Mouse (Mus musculus) thymus, postnatal 4 days (tissue): ENCODE measurements around the gene Dph1.

Experiments
- DNase-seq: peaks from one replicate; pipeline ENCODE4 v3.0.0; 2021

Dph1 gene

DNA sequence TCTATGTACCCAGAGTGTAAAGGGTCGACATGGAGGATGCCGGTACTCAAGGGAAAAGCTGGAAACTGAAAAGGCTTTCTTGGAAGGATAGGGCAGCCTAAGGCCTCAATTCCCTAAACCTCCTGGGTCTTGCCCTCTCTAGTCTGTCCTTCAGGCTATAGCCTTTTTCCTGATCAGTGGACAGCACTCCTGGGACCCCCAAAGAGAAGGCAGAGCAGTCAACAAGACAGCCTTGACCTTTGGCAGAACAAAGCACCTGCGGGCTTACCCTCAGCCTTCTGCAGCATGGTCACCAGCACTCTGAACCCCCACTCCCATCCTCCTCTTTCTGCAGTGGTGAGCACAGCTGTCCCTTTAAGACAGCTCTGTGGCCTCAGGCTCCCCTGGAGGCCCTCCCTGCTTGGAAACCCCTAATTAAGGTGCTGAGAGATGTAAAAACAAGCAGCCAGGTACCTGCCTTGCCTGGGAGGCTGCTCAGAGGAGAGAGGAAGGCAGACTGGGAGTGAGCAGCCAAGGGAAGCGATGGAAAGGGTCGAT, at the start of gene Dph1:
TSS of gene Dph1 (minus strand) at position 337 of the 537 bp plus-strand sequence.
- DNase-seq = no peak

DNA sequence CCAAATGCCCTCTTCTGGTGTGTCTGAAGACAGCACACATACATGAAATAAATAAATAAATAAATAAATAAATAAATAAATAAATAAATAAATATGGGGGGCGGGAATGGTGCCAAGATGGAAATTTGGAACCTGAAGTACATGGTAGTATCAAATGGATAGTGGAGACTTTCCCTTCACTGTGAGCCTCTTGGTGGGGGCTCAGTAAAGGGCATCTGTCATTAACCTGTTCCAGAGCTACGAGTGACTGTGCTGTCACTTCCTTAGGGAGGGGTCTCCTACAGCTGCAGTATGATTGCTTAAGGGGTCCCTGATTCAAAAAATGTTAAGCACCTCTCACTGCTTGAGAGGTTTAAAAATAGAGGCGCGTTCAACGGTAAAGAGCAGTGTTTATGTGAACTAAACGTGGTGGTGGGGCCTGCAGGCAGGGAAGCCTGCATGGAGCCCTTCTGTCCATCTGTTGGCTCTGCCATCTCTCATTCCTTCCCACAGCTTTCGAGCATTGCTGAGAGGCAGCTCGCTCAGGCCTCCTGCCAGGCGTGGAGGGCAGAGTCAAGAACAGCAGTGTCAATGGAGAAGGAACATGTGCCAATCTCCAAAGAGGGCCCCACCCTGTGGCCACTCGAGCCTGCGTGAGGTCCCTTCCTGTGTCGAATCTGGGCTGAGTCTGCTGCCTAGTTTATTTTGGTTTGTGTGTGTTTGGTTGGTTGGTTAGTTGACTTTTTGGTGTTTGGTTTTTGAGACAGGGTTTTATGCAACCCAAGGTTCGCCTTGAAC, 49.3 kb upstream of the Dph1 start:
- no peak for DNase-seq

DNA sequence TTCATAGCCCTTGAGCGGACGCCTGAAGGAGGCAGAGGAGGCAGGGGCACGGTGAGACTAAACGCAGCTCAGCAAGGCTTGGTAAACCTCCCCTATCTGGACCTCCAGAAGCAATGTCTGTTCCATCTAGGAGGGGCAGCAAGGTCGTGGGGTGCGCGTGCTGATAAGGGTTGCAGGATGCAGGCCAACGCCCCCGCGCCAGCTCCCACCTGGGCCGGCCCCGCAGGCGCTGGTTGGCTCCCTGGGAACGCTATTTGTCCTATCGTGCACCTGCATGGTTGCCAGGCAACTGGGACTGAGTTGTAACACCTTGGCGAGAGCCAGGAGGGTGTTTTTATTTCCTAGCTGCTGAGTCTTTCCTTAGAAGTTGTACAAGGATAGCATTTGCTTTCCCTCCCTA, 43.7 kb upstream of the Dph1 start:
- no peak for DNase-seq

DNA sequence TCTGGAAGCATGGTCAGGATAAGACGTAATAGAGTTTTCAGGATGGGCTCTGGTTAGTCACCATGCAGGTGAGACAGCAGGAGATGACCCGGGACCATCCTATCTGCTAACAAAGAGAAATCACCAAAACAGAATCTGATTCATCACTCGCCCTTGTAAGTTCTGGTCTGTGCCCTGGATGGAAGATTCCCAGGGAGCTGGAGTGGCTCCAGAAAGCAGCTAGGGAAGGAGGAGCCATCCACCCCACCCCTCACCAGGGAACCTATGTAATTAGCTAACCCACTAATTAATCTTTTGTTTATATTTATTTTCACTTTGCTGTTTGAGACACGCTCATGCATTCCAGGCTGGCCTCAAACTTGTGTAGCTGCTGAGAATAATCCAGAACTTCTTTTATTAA, 41.4 kb upstream of the Dph1 start:
- no peak for DNase-seq

DNA sequence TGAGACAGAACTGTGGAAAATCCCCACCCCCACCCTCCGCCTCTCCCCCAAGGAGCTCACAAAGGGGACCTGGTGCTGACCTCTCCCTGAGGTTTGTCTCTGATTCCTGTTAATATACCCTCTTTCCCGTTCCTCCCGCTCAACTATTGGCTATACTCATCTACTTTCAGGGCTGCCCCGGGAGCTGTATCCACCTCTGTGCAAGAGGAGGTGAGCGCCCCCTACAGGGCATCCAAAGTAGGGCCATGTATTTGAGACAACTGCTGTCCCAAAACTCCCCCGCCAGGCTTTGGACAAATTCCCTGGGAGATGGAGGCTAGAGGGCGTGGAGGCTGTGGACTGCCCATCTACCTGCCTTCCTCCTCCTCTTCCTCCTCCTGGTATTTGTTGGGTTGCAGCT, 40.7 kb upstream of the Dph1 start:
- DNase-seq = peak; percentile 83

DNA sequence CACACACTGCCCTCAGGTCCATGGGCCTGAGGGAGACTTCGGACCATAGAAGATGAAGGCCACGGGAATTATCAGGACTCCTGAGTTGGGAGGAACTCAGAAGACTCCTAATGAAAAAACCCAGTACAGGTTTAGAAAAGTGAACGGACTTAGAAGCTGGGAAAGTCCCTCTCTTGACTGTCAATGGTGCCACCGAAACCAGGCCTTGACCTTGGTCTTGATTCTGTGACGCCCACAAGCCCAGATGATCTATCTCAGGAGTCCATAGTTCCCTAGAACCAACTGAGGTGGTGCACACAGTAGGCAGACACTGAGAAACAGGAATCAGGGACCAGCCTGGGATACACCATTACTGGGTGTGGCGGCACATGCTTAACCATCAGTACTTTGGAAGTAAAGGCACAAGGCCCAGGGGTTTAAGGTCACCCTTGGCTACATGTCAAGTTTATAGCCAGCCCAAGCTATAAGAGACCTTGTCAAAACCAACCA, 39.3 kb upstream of the Dph1 start:
- DNase-seq = no peak

DNA sequence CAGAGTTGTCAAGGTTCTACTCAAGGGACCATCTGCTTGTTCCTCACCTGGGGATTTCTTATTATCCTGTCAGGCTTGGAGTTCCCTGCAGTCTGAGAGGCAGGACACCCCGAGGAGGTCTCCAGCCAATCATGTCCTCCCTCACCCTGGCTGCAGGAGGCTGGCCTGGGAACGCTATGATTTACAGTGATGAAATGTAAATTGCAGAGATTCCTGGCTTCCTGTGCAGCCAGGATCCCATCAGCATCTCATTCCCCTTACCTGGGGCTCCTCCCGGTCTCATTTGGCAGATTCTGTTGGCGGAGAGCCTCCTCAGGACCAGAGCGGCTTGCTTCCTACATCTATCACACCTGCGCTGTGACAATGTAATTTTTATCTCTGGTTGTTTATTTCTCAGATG, 38.2 kb upstream of the Dph1 start:
- DNase-seq = no peak

DNA sequence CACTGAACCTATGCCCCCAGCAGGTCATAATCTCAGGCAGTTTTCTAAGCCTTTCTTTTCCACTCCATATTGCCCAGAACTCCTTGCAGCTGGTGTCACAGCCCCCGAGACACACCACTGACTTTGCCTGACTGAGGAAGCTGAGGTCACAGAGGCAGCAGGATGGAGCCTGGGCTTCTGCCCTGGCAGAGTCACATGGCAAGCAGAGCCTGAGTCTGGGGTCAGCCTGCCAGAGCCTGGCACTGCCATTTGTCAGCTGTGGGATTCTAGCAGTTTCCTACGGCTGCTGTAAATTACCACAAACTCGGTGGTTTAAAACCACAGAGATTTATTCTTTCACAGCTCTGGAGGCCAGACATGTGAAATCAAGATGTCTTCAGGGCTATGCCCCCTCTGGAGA, 36.6 kb upstream of the Dph1 start:
- DNase-seq = no peak

DNA sequence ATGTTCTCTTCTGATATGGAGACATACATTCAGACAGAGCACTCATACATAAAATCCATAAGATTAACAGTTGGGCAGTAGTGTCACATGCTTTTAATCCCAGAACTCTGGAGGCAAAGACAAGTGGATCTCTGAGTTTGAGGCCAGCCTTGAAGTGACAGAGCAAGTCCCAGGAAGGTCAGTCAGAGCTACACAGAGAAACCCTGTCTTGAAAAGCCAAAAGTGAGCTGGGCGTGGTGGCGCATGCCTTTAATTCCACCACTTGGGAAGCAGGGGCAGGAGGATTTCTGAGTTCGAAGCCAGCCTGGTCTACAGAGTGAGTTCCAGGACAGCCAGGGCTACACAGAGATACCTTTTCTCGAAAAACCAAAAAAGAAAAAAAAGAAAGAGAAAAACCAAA, 33.8 kb upstream of the Dph1 start:
- DNase-seq = no peak

DNA sequence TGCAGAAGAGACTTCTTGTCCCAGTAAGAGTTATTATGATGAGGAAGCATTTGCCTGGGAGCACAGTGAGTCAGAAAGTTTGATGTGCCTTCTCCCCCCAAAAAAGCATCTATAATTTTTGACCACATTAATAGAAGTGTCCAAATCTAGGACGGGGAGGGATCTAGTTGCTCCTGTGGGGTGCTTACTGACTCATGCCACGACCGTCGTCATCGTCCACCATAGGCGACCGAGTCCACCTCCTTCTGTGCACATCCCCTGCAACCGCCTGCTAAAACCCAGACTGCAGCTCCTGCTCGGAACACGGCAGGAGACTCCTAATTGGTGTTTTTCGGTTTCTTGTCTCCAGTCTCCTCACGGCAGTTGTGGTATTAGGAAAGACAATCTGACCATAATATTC, 33.0 kb upstream of the Dph1 start:
- no peak for DNase-seq

DNA sequence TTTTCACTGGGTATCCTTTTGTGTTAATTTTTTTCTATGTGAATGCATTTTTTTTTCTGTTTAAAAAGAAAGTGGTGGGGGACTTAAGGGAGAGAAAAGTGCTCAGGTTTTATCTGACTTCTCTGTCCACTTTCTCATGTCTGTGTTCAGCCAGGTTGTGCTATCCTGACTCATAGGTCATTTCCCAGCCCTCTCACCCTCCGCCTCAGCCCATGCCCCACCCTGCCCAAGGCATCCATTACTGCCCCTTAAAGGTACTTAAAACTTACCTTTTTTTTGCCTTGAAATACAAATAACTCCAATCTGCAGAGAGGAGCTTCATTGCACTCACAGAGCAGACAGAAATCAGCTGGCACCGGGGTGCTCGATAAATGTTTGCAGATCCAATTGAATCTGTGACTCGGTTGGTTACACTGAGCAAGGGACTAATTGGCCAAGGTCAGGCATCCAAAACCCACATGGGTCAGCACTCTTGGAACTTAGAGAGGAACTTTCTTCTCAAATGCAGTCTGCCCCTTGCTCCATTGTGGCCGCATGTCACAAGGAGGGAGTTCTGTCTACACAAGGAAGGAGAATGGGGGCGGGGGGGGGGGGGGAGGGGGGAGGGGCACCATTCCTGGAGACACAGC, 29.6 kb upstream of the Dph1 start:
- no peak for DNase-seq

DNA sequence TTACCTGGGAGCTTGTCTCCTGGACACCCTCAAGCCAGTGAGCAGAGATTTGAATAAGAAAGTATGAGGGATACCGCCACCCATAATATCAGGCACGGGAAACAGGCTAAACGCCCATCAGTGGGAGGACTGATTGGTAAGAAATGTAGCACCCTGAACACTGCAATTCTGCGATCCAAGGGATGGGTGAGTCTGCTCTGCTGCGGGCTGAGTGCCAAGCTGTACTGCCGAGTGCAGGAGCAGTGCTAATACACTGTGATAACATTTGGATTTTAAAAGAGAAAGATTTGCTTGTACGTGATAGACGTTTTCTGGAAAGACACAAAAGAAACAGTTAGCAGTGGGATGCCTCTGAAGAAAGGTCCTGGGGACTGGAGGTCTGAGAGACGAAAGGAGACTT, 29.1 kb upstream of the Dph1 start:
- DNase-seq = no peak

DNA sequence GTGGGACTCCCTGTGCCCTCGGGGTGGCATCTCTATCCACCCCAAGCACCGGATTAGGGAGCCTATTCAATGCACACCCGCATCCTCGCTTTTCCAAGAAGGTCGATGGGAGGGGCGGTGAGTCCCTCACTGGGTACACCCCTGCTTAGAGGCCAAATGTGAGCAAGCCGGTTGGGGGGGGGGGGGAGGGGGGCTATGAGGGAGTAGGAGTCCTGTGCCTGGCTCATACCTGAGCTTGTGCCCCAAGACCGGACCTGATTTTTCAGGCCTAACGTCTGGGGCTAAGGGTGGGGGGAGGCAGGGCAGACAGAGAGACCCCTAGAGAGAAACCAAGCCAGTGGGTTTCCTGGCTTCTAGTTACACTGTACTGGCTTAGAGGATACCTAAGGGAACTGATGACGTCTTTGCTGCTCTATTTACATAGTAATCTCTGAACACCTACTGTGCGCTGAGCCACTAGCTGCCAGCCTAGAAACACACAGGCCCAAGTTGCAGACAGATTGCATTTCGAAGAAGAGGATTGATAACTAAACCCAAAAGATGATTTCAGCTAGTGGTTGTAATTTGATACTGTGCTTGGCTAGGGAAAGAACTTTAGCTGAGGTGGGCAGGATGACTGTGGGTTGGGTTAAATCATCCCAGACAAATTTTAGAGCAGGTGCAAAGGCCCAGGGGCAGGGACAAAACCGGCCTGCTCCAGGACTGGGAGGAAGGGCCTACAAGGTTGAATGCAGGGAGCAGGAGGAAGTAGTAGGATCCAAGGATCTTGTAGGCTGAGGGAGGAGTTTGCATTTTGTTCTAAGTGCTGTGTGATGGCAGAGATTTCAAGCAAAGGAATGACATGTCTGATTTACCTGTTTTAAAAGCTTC, 23.3 kb upstream of the Dph1 start:
- no peak for DNase-seq

DNA sequence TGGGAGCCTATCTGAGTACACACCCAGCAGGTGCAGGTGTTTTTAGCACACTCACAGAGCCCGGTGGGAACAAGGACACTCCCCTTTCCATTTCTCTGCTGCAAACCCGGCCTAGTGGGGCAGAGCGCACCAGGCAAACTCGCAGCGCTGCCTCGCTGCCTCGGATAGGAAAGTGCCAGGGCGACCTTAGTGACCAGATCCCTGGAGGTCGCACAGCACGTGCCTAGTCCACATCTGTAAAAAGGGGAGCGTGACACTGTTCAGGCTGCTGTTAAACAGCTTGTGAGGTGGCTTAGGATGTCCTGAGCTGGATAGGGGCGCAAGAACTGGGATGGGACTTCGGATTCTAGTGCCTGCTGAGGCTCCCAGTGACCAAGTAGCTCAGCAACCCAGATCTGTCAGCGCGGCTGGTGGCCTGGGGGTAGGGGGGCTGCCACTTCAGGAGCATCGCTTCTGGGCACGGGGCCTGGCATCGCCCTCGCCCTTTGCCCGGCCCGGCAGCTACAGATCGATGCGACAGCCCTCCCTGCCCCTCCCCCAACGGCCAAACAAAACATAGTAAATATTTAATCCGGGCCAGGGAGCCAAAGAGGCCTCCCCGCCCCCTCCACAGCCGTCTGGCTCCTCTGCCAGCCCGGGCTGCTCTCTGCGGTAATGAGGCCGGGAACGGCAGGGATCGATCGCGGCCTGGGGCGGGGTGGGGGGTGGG, 22.5 kb upstream of the Dph1 start:
- peak; percentile 64 for DNase-seq

DNA sequence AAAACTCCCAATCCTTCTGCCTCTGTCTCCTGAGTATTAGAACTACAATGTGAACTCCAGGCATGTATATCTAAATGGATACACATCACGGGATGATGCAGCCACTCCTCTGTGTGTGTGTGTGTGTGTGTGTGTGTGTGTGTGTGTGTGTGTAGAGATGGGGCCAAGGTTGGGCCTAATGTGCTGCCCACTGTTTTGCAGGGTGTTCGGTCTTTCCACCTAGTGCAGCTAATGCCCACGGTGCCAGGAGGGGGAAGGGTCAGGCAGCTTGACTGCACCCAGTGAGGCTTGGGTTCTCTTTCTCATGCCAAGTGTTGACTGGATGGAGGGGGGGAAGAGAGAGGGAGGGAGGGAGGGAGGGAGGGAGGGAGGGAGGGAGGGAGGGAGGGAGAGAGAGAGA, 21.8 kb upstream of the Dph1 start:
- DNase-seq = no peak

DNA sequence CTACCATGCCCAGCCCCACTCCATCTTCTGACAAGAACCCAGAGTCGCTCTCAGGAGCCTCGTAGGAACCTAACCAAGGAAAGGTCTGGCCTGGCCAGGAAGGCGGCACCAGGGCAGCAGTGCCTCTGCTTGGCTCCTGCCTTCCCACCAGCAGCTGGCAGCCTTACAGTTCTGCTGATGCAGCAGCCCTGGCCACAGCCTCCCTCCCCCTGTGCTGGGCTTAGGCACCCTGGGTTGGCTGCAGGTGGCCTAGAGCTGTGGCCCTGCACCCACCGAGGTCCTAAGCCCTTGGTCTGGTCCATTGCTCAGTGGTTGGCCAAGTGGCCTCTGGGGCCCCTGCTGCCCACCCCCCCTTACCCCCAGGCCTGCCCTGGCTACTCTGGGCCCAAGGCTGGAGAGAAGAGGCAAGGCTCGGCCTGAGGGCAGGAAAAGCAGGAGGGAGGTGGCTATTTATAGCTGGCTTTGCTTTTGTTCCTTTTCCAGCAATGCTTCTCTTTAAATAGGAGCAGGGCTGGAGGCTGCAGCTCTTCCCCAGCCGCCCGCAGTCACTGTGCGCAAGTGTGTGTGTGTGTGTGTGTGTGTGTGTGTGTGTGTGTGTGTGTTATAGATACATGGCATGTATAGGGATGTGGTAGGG, 21.1 kb upstream of the Dph1 start:
- DNase-seq = no peak

DNA sequence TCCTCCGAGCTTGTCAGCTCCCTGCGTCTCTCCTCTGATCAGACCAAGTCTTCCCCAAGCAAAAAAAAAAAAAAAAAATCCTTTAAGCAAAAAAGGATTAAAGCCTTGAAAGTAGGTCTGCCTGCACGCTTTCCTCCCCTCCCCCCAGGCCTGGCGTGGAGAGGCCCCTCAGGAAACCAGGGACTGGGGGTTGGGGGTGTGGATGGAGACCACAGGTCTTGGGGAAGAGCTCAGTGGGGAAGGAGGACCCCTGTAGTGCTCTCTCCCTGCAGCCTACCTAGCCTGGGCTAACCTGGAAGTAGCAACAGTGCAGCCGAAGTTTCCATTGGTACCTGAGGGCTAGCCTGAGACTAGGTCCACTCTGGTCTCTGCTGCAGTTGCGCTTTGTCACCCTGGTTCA, 19.7 kb upstream of the Dph1 start:
- DNase-seq = no peak

DNA sequence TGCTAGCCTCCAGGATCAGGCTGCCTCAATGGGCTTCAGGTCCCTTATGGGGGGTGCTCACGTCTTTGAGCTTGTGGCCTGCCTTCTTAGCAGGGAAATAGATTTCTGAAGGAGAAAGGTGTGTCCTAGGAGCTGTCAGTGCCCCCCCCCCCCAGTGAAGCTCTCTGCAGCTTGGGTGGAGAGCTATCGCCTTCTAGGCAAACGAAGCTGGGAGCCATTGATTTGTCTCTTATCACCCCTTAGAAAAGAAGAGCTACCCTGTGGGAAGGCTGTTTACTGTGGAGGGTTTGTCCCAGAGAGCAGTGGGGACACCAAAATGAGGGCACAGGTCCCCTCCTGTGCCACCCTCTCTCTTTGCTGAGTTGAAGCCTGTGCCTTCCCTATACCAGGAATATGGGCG, 19.1 kb upstream of the Dph1 start:
- DNase-seq = no peak

DNA sequence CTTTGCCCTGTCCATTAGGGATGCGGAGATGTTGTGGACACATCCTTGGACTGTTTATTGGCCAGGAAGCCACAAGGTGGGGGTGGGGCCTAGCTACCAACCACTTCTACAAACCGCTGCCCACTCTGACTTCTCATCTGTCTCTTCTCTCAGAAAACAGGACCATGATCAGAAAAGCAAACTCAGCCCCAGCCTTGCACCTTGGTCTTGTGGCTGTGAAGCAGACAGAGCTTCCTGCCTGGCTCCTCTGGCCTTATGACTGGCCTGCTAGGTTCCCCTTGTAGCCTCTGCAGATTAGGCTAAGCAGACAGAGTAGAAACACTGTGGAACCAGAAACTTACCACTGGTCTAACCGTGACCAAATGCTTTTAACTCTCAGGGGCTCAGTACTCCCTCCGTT, 18.3 kb upstream of the Dph1 start:
- DNase-seq = no peak

DNA sequence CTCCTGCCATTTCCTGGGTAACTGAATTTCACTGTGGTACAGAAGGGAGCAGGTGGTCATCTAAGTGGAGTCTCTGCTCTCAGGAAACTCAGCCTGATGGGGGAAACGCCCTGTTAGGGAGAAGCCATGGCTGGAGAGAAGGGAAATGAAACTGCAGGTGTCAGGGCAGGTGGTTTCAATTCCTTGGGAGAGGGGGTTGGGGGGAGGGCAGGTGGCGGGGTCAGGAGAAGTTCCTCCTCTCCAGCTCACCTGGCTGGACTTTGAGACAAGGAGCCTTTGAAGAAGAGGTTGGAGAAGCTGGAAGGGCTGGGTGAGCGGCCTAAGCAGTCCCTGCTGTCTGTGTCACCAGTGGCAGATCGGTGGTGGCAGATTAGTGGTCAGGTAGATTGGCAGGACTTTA, 15.3 kb upstream of the Dph1 start:
- no peak for DNase-seq

DNA sequence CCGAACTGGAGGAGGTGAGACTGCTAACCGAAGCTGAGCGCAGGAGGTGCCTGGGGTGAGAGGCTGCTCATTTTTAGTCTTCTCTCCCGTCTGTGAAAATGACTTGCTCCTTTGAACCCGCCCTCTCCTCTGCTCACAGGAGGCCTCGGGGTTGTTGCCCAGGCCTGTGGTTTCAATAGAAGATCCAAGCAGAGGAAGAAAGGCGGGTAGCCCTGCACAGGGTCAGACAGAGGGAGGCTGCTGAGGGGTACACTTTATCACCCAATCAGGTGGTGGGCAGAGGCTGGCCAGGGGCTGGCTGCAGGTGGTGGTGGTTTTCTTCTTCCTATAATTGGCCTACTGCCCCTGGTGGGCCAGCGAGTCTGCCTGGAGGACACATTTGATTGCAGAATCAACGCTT, 13.4 kb upstream of the Dph1 start:
- DNase-seq = no peak

DNA sequence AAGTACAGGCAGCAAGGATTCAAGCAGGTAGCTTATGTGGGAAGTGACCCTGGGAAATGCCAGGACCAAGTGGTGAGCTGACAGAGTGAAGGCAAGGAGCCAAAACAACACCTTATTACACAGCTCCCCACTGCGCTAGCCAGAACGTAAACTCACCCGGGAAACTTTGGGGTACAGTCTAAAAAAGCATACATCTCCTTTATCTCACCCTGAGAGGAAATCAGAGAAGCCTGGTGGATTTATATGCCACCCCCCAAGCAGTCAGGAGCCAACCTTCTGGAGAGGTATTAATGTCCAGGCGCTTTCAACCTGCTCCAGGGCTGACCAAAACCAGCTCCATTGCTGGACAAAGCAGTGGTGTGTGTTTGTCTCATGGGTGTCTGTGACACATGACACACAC, 12.9 kb upstream of the Dph1 start:
- DNase-seq = no peak
